Mouse (Mus musculus) spleen, postnatal 4 days (tissue): ENCODE measurements at regions not wholly inside any gene's neighbourhood (a gene's known extent, or its start where the extent isn't known, plus 50 kb on each side); places are given as distances from the start of the nearest gene placed in this dataset.

ENCODE experiments used
- DNase-seq, 2 experiments: peaks; one replicate each; pipeline ENCODE4 v3.0.0; 2022; ENCODE audit warnings: low spot score in 2 of 2

DNA sequence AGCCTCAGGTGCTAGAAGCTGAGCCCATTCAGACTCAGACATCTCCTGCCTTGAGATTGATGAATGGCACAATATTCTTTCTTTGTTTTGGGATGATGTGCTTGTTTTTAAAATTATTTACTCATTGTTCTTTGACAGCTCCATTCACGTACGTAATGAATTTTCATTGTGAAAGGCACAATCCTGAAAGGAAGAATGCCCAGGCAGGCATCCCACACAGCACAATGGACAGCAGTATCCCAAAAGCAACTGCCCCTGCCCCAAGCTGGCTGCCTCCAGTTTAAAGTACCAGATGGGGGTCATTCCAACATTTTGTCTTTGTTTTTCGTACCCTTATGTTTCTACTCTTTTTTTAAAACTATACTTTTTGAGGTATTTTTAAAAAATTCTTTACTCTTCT lies 210.9 kb upstream of the St8sia2 start:
- no peak for DNase-seq

GRCm38 (mm10) chr7:74200661-74201060 lies 187.2 kb upstream of the St8sia2 start:
- peak in 1 of 2 experiments; percentile 53 for DNase-seq

DNA sequence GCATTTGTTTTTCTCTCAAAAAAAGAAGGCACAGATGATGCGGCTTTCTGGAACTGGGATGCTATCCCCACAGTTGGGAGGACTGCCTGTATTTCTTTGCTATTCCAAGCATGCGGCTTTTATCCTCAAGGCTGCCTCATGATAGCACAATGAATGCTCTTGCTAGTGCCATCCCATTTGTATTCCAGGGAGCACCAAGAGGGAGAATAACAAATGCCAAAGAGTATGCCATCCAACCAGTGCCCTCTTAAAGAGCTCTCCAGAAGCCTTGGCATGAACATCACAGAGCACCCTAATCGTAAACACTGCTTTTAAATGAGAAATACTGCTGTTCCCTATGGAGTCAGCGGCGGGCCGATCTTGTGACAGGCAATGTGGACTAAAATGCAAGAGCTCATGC lies 185.3 kb upstream of the St8sia2 start:
- peak in 1 of 2 experiments; percentile 28 for DNase-seq

- no peak for DNase-seq
Measured at GRCm38 (mm10) chr7:74184661-74185060, 171.2 kb upstream of the St8sia2 start.

- no peak for DNase-seq
Measured at GRCm38 (mm10) chr7:74174206-74174605, 160.7 kb upstream of the St8sia2 start.

DNA sequence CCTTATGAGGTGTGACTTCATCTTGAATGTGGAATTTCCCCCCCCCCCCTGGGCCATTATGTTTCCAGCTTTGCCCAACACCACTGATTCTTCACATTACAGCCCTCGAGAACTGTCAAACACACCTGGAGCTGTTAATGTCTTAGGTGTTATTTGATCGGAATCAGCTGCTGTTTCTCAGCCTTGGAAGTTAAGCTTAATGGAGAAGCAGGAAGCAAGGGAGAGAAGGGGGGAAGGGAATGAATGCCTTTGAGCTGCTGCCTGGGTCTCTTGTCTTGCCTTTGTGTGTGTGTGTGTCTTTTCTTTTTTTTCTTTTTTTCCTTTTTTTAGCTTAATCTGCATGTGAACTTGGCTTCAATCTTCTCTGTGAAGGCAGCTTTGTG lies 159.7 kb upstream of the St8sia2 start:
- no peak for DNase-seq

GRCm38 (mm10) chr7:74172504-74173229 lies 159.2 kb upstream of the St8sia2 start:
- no peak for DNase-seq

DNA sequence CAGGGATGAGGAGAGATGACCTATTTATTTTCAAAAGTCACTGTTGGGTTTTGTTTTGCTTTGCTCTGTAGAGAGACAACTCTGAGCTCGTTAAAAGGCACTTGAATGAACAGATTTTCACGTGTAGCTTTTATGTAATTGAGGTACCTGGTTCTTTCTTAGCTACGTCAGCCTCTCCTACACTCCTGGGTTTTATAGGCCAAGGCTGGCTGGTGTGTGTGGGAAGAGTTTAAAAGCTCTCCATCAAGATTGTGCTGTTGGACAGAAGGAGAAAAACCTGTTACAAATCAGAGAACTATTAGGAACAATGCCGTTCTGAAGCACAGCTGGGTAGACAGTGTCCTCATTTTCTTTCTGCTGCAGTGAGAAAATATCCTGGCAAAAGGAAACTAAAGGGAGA lies 138.1 kb upstream of the St8sia2 start:
- DNase-seq, result peak in 1 of 2 experiments; percentile 23

GRCm38 (mm10) chr7:74143236-74143635 lies 129.7 kb upstream of the St8sia2 start:
- no peak for DNase-seq

DNA sequence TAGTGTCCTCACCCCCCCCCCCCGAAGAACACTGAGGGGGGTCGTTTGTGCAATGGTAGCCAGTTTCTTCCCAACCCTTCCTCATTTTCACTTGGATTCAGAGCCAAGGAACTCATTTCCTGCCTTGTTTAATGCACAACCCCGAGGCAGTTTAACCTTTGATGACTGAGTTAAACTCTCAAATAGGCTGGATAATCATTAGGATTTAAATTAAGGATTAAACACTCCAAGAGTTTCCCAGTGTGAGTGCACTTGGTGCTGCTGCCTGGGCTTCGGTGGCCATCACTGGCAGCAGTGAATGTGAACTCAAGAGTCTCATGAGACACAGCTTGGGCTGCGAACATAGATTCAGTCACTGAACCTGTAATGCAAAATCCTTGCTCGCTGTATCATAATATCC lies 124.7 kb upstream of the St8sia2 start:
- DNase-seq, result no peak

DNA sequence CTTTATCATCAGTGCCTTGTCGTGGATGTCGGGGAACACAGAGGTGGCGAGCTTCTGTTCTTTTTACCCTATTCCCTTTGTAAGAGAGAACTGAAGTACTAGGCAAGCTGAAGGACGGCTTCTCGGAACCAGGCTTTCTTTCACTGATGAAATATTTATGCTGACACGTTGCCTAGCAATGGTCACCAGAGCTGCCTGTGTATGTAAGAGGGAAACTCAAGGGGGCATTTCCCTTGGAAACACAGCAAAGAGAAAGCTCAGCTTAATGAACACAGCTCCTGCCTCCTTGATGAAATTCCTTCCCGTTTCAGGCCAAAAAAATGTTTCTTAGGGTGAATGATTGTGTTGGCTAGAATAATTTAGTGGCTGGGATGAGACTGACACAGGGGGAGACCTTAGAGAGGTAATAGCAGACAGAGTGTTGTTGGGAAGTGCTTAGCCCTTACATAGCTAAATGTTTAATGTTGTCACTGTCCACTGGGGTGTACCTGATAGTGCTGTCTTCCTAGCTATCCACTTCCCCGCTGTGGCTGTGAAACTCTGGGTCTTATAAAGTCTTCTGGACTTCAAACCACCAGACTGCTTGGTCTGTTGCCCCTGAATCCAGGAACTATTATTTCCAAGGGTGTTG lies 116.8 kb upstream of the St8sia2 start:
- DNase-seq, result no peak

DNA sequence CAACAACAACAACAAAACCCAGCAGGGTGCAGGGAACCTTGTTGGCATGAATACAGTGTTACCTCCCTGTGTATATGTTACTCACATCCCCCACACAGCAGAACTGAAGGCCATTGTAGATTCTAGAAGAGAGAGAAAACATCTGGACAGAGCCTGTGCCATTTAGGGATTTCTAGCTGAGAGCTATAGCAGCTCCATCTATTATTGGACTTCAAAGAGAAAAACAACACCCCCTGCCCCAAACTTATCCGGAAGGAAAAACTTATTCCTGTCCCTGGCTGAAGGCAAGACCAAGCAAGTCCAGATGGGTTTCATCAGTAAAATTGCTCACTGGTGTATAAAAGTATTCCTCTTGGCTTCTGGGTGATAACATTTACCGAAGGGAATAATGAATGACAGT lies 98.6 kb upstream of the St8sia2 start:
- DNase-seq, result no peak

GRCm38 (mm10) chr7:74108347-74108746 lies 94.9 kb upstream of the St8sia2 start:
- no peak for DNase-seq

DNA sequence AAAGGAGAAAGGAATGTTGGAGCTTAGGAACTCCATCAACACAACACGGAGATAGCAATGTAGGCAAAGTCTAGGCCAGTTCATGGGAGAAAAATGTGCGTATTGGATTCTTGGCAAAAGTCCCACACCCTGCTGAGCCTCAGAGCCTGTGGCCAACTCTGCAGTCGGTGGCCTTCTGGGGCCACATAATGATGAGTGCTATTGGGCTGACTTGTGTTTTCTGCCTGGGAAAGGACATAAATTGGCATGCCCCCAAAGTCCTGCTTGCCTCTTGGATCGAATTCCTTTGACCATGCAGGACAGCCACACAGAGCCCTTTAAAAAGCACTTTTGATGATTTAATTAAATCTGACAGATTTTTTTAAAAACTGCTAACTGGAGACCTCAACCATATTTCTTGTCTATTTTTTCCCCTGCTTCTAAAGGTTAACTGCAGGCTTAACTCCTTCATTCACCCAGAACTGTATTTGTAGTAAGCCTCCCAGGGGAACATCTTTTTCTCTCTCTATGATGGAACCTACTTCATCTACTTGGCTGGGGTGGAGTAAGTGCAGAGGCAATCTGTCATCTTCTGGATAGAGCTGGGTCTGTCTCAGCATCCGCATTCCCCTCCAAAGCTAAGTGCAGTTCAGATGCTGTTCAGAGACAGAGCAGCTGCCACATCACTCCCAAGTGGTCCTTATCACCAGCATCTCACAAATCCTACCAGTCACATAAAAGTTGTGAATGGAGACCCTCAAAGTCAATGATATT lies 93.9 kb upstream of the St8sia2 start:
- DNase-seq, result no peak

DNA sequence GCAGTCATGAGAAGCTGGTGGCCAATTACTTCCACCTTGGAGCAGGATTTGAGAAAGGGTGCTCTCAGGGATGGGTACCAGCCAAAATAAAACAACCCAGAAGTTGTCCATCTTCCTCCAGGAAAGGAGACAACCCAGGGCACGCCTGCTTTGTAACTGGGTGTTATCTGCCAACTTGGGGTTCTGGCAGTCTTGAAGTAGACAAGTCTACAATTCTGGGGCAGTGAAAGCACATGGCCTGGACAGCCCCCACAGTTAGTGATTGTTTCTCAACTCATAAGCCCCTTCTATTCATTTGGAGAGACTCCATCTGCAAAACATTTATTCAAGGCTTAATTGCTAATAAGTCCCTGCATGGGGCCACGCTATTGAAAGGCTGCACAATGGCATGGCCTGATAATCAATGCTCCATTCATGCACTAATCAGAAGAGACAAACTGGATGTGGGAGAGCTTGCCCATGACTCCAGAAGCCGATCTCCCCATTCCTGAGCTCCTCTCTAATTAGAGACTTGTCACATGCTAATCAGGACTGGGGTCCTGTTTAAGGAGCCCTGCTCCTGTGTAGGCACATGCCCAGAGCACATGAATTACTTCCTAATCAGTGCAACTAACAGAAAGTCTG lies 78.0 kb upstream of the St8sia2 start:
- no peak for DNase-seq

- peak in 1 of 2 experiments; percentile 19 for DNase-seq
Measured at GRCm38 (mm10) chr7:74080846-74081235, 67.4 kb upstream of the St8sia2 start.

GRCm38 (mm10) chr7:74080079-74080845 lies 66.8 kb upstream of the St8sia2 start:
- peak in 1 of 2 experiments; percentile 17 for DNase-seq

DNA sequence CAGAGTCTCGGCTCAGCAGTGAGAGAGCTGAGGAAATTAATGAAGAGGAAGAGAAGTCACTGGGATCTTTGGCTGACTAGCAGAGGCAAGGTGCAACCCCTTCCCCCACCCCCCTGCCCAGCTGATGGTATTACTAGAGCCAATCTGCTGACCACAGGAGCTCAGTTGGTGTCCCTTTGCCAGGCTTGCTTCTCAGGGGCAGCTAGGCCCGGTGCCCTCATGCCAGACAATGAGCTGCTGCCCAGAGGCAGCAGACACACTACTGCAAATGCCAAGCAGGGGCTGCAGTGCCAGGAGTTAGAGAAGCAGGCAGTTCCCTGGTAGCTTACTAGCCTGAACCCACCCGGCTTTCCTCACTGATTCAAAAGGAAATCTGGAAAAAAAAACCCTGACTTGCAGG lies 59.1 kb upstream of the St8sia2 start:
- no peak for DNase-seq

- peak in 1 of 2 experiments; percentile 43 for DNase-seq
Measured at GRCm38 (mm10) chr7:74070836-74071235, 57.3 kb upstream of the St8sia2 start.

DNA sequence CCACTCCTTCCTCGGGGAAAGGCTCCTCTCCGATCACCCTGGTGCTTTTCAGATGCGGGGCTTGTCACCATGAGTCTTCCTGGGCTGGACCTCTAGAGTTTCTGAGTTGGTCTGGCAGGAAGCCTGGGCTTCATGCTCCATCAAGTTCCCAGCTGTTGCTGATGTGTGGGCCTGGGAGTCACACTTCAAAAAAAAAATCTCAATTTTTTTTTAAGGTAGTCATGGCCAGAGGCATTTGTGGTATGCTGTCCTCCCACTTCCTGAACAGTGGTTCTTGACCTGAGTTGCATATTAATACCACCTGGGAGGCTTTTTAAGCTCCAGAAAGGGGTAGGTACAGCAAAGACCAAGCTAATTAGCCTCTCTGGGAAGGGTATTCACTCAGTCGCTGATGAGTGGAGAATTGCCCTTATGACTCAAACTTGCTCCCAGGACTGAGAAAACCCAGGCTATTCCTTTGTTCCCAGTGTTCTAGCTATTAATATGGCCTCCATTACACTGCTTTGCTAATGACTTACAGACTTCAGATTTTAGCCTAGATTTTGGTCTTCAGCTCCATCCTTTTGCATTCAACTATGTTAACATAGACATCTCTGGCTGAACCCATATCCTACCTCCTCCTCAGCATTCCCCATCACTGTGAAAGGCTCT lies 52.1 kb upstream of the St8sia2 start:
- DNase-seq, result no peak
